Mouse (Mus musculus): ENCODE results near the gene Xrcc4.

Xrcc4 gene

GRCm38 (mm10) chr13:89968671-89969070 lies 120.7 kb downstream of the Xrcc4 start:
- intact Hi-C loops (cut with DNase I) = no loop called here

- intact Hi-C loops (cut with DNase I) = no loop called here
Observed at GRCm38 (mm10) chr13:89944354-89944753, 145.1 kb downstream of the Xrcc4 start.

GRCm38 (mm10) chr13:89929477-89929876 lies 159.9 kb downstream of the Xrcc4 start:
- intact Hi-C loops (cut with DNase I) = no loop called here

DNA sequence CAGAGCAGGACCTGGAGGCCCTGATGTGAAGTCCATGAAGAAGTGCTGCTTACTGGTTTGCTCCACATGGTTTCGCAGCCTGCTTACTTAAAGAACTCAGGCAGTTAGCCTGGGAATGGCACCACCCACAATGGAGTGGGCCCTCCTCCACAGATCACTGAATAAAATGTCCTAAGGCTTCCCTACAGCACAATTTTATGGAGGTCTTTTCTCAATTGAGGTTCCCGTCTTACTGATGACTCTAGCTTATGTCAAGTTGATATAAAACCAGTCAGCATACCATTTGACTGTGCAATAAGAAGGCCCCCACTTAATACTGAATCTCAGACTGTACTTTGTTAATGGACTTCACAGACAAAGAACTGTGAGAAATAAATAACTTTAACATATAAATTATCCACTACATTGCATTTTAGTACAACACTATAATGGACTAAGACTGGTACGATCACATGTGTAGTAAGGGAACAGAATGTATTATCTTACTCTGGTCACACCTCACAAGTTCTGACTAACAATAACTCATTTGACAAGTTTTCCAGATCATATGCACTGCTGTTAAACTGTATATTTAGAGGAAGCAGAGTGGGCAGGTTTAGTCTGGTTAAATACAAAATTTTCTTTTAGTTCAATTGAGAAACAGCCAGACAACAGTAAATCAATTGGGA lies 170.5 kb downstream of the Xrcc4 start:
- intact Hi-C loops (cut with DNase I) = no loop called here

DNA sequence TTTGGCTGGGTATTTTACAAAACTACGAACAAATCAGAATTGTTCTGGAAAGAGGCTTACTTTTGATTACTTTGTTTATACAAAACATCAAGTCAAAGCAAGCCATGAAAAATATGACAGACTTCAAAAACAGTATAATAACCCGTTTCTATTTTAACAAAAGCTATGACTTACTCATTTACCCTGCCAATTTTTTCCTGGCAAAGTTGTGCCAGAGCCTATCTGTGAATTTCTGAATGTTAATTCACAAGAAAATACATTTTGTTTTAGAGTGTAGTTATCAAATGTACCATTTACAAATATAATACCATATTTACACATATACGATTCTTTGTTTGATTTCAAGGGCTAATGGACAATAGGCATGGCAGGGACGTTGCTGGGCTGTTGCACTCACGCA lies 175.1 kb downstream of the Xrcc4 start:
- intact Hi-C loops (cut with DNase I) = no loop called here

DNA sequence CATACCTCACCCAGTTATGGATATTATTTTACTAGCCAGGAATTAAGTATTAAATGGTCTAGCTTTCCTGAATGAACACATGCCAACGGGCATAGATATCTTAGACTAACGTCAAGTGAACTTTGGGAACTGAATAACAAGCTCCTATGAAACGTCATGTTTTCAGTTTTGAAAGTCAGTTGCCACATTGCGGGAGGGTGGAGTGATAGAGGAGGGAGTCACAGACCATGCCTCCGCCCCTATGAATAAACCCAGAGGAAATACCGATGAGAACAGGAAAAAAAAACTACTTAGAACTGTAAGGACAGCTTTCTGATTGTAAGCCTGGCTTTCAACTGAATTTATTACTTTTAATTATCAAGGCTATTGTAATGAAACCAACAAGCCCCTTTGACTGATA lies 175.5 kb downstream of the Xrcc4 start:
- intact Hi-C loops (cut with DNase I) = no loop called here

DNA sequence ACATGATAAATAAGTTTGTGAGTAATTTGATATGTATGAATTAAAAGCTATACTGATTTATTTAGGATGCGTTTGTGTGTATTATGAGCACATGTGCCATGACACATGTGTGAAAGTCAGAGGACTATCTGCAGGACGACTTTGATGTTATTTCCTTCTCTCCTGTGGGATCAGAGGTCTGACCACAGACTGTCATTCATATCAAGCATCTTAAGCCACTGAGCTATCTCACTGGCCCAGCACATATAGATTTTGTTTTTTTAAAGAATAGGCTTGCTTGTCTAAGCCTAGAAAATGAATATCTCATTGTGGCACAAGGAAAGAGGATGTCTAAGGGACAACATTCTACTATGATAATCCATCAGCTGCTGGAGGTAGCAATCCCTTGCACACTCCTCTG lies 183.3 kb downstream of the Xrcc4 start:
- intact Hi-C loops (cut with DNase I) = no loop called here

GRCm38 (mm10) chr13:89899066-89899465 lies 190.3 kb downstream of the Xrcc4 start:
- intact Hi-C loops (cut with DNase I) = no loop called here

DNA sequence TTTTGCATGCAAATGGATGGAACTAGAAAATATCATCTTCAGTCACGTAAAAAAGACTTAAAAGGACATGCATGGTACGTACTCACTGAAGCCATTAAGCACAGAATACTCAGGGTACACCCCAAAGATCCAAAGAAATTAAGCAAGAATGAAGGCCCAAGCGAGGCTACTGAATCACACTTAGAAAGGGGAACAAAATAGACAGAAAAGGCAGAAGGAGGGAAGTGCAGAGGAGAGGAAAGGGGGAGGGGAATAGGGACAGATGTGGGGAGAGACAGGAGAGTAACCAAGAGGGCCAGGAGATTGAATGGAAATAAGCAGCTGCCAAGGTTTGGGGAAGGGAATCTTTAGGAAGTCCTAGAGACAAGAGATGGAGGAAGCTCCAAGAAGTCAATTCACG lies 197.3 kb downstream of the Xrcc4 start:
- intact Hi-C loops (cut with DNase I) = no loop called here

- intact Hi-C loops (cut with DNase I) = no loop called here
Observed at GRCm38 (mm10) chr13:89890159-89890558, 199.2 kb downstream of the Xrcc4 start.

DNA sequence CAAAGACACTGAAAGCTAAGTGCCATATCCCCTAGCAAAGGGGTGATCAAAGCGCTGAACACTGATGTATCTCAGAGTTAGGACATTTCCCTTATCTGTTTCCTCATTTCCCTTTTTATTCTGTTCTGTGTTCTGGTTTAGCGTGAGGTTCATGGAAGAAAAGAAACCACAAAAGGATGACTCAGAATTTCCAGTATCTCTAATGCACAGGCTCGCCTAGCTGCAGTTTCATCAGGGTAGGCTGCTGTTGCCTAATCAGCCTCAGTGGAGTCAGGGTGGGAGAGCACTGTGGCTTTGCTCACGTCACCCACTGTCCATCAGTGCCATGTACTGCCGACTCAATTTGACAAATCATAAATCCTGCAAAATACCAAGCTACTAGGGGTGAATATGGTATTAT lies 200.3 kb downstream of the Xrcc4 start:
- intact Hi-C loops (cut with DNase I) = no loop called here

- intact Hi-C loops (cut with DNase I) = no loop called here
Observed at GRCm38 (mm10) chr13:89883523-89883922, 205.9 kb downstream of the Xrcc4 start.

DNA sequence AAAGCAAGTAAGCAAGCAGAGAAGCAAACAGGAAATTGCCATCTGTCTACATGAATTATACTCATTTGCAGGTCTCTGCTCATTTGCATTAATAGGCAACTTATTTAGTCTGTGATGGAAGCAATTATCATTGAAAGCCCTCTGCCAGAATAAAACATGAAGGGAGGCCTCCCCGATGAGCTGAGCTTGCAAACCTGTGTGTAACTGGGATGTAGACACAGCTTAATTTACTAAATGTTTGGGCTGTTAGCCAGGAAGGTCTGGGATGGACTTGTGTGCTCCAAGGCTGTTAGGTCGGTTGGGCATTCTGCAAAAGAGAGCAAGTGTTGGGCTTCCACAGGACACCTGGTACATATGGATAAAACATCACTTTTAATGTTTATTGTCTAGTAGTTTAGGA lies 208.1 kb downstream of the Xrcc4 start:
- intact Hi-C loops (cut with DNase I) = no loop called here

DNA sequence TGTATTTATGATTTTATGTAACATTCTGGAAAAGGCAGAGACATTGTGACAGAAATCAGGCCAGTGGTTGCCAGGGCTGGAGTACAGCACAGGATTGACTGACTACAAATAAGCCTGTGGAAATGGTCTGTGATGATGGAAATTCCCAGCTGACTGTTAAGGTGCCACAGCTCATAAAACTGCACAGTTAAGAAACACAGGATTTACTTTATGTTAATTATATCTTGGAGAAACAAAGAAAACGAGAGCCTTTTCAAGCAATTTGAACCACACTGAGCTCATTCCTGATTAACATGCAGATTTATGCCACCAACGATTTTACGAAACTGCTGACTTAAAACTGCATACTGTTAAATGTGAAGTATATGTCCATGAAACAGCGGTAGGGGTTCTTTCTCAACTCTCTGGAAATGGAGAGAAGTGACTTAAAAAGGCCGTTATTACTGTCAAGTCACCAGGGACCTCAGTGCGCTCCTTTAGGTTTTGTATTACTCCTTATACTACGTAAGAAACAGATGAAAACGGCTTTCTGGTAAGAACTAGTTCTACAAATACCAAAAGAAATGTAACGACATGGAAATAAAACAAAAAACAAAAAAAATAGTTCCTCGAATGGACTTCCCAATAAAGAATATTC lies 210.5 kb downstream of the Xrcc4 start:
- intact Hi-C loops (cut with DNase I) = no loop called here

DNA sequence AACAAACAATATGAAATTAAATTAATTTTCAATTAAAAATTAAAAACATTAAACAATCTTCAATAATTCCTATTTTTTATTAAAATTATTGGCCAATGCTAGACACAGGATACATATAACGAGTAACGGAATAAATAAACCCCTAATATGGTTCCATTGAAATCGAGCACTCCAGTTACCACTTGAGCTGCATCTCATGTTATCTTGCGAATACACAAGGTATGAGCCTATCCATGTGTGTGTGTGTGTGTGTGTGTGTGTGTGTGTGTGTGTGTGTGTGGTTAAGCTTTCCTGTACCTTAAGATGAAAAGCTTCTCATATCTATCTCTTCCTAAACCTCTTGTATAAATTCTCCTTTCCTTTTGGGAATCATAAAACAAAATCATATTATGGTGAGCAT lies 213.9 kb downstream of the Xrcc4 start:
- intact Hi-C loops (cut with DNase I) = no loop called here

DNA sequence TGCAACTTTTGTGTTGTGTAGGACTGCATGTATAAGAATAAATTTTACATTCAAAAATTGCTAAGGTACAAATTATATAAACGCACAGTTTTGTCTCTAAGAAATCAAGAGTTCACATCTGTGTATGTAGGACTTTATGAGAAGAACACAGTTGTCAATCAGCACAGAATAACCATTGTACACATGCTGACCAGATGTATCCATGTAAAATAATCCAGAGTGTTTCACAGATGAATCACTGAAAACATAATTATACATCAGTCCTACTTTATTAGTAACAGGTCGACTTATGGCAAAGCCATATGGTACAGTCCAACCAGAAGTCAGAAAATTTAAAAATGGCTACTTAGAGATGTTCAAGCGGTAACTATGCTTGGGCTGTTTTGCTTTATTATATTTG lies 216.7 kb downstream of the Xrcc4 start:
- intact Hi-C loops (cut with DNase I) = no loop called here

GRCm38 (mm10) chr13:89854139-89854538 lies 235.3 kb downstream of the Xrcc4 start:
- intact Hi-C loops (cut with DNase I) = no loop called here

DNA sequence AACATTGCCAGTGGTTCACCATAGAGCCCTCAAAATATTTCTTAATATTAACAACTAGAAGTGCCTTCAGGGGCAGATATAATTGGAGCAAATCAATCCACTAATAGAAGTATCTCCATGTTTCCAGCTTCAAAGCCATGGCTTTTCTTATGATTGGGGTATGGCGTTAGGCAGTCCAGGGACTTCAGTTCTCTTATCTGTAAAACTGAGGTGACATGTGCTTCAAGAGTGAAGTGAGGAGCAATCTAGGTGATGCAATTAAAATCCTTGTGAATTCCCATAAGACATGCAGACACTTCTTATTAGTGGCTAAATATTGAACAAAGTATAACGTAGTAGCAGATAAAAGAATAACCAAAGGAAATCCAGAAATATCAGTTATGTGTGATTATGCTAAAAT lies 238.7 kb downstream of the Xrcc4 start:
- intact Hi-C loops (cut with DNase I) = no loop called here

- intact Hi-C loops (cut with DNase I) = no loop called here
Observed at GRCm38 (mm10) chr13:89849955-89850354, 239.5 kb downstream of the Xrcc4 start.

GRCm38 (mm10) chr13:89838635-89839034 lies 250.8 kb downstream of the Xrcc4 start:
- intact Hi-C loops (cut with DNase I) = no loop called here

- intact Hi-C loops (cut with DNase I) = no loop called here
Observed at GRCm38 (mm10) chr13:89834485-89834884, 254.9 kb downstream of the Xrcc4 start.

DNA sequence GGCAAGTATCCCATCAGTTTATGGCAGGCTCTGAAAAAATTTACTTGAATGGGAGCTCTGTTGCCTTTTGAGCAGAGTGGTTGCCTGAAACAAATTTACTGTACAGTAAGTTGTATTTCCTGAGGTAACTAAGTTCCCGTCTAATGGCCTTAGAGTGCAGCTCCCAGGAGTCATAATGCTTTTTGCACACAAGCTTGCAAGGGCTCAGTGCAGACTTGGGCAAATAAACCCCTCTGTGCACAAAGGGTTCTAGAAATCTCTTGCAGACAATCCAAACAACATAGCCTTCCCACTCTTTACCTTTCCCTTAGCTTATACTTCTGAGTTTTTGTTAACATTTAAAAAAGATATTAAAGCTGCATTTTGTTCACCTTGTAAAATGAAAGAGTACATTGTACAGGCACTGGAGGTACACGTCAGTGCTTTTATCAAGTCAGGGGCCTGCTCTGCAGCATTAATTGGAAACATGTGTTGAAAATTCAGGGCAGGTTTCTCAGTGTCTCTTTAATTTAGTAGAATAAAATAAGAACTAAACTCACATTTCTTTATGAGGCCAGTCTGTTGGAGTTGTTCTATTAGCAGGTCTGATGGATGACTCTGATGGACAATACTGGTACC lies 256.2 kb downstream of the Xrcc4 start:
- intact Hi-C loops (cut with DNase I) = no loop called here

DNA sequence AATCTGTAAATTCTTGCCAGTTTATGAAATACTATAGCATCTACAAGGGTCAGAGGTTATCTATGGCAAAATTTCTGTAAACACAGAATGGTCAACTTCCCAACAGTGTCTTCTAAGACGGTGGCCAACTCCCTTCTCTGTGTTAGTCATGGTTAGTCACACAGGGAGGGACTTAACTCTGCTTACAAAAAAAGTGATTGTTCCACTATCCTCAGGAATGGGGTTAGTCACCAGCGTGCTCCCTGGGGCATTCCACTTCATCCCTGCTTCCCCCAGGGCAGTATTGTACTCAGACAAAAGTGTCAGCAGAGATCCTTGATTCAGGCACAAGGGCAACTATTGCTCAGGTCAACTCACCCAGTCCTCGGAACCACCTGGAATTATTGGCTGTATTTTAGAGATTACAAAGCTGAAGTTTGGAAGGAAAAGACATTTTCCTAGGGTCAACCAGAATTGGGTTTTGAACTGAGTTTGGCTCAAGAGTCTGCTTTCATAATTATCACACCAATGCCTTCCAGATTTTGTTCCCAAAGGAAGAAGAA lies 260.9 kb downstream of the Xrcc4 start:
- intact Hi-C loops (cut with DNase I) = no loop called here

Measured in adrenal gland (tissue).